Mouse (Mus musculus) urinary bladder, postnatal 14 days (tissue): ENCODE data around the gene Ndufs4.

Experiments used
- DNase-seq: peaks from one replicate; pipeline ENCODE4 v3.0.0; 2021; ENCODE audit warnings: low spot score

The Ndufs4 gene

DNA sequence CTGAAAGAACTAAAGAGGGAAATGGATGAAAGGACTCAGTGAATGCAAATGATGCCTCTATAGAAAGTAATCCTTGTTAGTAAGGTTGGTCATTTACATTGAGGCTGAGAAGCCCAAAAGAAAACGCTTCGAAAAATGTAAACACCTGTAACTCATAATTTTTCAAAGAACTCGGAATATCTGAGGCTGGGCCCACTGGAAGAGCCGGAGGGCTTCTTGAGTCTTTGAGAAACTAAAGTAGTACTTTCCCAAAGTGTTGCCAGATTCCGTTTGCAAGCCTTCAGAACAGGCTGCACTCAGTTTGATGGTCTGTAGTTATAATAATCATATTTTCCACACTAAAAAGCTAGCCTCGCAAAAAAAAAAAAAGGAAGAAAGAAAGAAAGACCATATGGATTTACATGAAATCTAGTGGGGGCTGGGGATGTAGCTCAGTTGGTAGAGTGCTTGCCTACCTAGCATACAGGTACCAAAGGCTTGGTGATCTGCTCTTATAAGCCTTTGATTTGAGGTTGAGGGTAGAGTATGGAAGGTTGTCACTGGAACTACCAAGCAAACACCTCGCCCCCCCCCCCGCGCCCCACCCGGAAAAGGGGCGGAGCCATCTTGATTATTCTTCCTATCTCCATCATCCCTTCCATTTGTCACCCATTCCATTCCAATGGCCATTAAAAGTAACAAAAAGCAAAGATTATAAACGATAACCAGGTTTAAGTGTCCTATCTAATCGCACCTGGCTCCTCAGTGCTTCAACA, at the start of gene Ndufs4:
TSS of gene Ndufs4 (minus strand) at position 48 of the 755 bp plus-strand sequence.
- DNase-seq, result no peak

- DNase-seq, result no peak
Observed at GRCm38 (mm10) chr13:114432491-114432890, 44.4 kb upstream of the Ndufs4 start.

DNA sequence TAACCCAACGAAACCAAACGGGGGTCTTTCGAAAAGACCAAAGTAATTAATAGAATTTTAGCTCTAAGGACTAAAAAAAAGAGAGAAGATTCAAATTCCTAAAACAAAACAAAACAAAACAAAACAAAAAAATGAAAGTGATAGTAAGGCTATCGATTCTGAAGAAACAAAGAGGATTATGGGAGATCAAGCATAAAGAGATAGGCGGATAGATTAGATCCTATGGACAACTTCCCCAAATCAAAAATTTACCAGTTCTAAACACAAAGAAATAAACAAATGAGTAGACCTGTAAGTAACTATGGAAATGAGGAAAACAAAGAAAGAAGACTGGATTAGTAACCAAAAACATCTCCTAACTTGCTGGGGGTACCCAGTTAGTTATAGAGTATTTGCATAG, 37.2 kb upstream of the Ndufs4 start:
- no peak for DNase-seq

- peak; percentile 30 for DNase-seq
Observed at GRCm38 (mm10) chr13:114420235-114420634, 32.2 kb upstream of the Ndufs4 start.

GRCm38 (mm10) chr13:114419364-114419763, 31.3 kb upstream of the Ndufs4 start:
- no peak for DNase-seq

GRCm38 (mm10) chr13:114412326-114412725, 24.3 kb upstream of the Ndufs4 start:
- DNase-seq, result no peak

- DNase-seq, result no peak
Observed at GRCm38 (mm10) chr13:114406866-114407265, 18.8 kb upstream of the Ndufs4 start.

- no peak for DNase-seq
Observed at GRCm38 (mm10) chr13:114406424-114406823, 18.4 kb upstream of the Ndufs4 start.

DNA sequence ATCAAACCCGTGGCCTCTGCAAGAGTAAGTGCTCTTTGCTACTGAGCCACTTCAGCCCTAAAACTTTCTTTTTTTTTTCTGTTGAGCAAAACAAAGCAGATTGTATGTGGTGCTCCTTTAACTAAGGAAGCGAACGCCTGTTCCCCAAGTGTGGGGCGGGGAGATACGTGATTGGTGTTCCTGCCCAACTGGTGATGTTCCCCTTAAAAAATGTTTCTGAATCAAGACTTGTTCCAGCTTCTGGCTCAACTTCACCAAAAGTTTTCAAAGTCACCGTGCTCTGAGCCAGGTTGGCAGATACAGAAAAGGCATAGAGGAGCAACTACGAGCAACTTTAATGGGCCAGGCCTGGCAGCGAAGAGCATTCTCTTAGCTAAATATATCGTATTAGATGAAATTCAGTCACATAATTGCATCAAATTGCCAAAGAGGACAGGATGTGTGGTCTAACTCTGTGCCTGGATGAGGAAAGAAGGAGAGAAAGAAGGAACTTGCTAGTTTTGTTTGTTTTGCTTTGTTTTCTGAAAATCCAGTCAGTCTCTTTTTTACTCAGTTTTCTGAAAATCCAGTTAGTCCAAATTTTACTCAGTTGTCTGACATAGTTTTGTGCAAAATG, 17.1 kb upstream of the Ndufs4 start:
- DNase-seq, result no peak

DNA sequence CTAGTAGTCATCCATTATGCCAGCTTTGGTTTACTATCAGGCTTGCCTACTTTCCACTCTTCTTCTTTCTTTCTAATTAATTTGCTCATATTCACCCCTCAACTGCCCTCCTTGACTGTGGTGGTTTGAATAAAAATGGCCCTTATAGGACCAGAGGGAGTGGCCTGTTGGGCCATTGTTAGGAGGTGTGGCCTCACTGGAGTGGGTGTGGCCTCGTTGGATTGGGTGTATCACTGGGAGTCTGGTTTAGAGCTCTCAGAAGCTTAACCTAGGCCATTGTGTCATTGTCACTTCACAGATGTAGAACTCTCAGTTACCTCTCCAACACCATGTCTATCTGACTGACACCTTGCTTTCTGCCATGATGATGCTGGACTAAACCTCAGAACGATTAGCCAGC, 10.8 kb upstream of the Ndufs4 start:
- DNase-seq, result no peak

GRCm38 (mm10) chr13:114397281-114397680, 9.2 kb upstream of the Ndufs4 start:
- DNase-seq, result no peak

DNA sequence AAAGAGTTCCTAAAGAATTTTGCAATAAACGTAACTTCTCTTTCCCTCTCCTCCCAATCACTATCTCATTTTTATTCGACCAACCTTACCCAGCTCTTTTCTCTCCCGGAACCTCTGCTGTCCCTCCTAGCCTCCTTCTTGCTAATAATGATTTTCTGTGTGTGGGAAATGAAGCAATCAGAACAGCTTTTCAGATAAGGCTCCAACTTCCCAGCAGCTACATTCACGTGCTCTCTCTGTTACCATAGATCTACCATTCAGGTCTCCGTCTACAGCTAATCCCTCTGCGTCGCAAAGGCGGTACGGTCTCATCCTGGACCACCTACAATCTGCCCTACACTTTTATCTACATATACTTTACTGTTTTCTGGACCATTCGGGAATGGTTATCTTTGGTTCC, 8.8 kb upstream of the Ndufs4 start:
- no peak for DNase-seq

GRCm38 (mm10) chr13:114394784-114395183, 6.7 kb upstream of the Ndufs4 start:
- no peak for DNase-seq

- no peak for DNase-seq
Observed at GRCm38 (mm10) chr13:114392501-114392900, 4.4 kb upstream of the Ndufs4 start.

GRCm38 (mm10) chr13:114387521-114388171, 412 bp downstream of the Ndufs4 start:
- DNase-seq, result peak; percentile 96

- DNase-seq, result no peak
Observed at GRCm38 (mm10) chr13:114387074-114387487, 977 bp downstream of the Ndufs4 start.

DNA sequence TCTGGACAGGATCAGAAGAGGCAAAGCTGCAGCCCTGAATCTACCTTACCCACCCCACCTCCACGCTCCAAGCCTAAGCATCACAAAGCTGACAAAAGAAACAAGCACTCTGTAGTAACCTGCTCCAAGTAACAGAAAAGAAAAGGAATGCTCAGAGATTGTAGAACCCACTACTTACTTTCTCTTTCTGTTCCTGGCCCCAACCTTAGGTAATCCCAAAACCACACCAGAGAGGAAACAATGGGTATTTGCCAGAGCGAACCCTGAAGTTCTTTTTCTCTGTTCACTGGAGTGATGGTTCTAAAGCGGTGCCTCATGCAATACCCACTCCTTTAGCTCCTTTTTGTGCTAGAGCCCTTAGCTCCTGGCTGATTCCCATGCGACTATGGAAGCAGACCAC, 11.5 kb downstream of the Ndufs4 start:
- DNase-seq, result no peak

GRCm38 (mm10) chr13:114362086-114362485, 26.0 kb downstream of the Ndufs4 start:
- no peak for DNase-seq

GRCm38 (mm10) chr13:114351321-114351946, 36.6 kb downstream of the Ndufs4 start:
- DNase-seq, result no peak

GRCm38 (mm10) chr13:114344979-114345712, 42.9 kb downstream of the Ndufs4 start:
- no peak for DNase-seq

GRCm38 (mm10) chr13:114344220-114344973, 43.7 kb downstream of the Ndufs4 start:
- DNase-seq, result no peak
